Mouse (Mus musculus) bone marrow, adult 2 months (tissue): ENCODE data around the gene Afap1.

Experiments
- CTCF ChIP-seq: fragments of 200-500 bp; IDR thresholded peaks from 2 replicates; pipeline ENCODE4 v1.5.1; 2011; ENCODE audit warnings: low read length, control low read depth; ENCODE audit not compliant: control insufficient read depth, insufficient read depth
- POLR2A ChIP-seq: fragments of 200-500 bp; IDR thresholded peaks from 2 replicates; pipeline ENCODE4 v1.6.1; 2011; ENCODE audit warnings: low read depth, mild to moderate bottlenecking, control low read depth, low read length, borderline replicate concordance; ENCODE audit not compliant: control insufficient read depth

- no peak for TF ChIP-seq CTCF
- TF ChIP-seq POLR2A, result no peak
Measured at GRCm38 (mm10) chr5:36009405-36009804, 116.3 kb downstream of the Afap1 start.
